Mouse (Mus musculus) G1E (cell line): Measurements from ENCODE around the gene Ap2a1.

Experiments used
- CTCF ChIP-seq: IDR thresholded peaks from 2 replicates; pipeline ENCODE4 v1.5.1; 2012; ENCODE audit warnings: low read depth, low read length, inconsistent platforms, mixed read lengths
- GATA1 ChIP-seq: IDR thresholded peaks from 2 replicates; pipeline ENCODE4 v1.6.1; 2012; ENCODE audit warnings: borderline replicate concordance, low read length, inconsistent platforms, mixed read lengths
- GATA2 ChIP-seq: IDR thresholded peaks from 2 replicates; pipeline ENCODE4 v1.6.1; 2012; ENCODE audit warnings: low read depth, low read length, inconsistent platforms, borderline replicate concordance
- POLR2AphosphoS5 ChIP-seq: IDR thresholded peaks from 2 replicates; pipeline ENCODE4 v1.6.1; 2012; ENCODE audit warnings: low read depth, low read length, inconsistent platforms; ENCODE audit not compliant: insufficient replicate concordance
- TAL1 ChIP-seq: conservative IDR thresholded peaks from 2 replicates; pipeline ENCODE4 v1.6.1; 2012; ENCODE audit warnings: low read depth, low read length, inconsistent platforms, mixed read lengths

- TF ChIP-seq CTCF = no peak
- no peak for TF ChIP-seq GATA1
- TF ChIP-seq TAL1 = no peak
- TF ChIP-seq GATA2 = no peak
- no peak for TF ChIP-seq POLR2AphosphoS5
These were observed 28.0 kb upstream of the Ap2a1 start for GRCm38 (mm10) chr7:44957183-44957835.
